Mouse (Mus musculus) forebrain, embryonic 12.5 days (tissue): ENCODE data around the gene Mrpl45. TPM values are rescaled to one million over a fixed set of nuclear protein-coding genes. Genes with fewer than 3 reads are reported as not detected.
"Not testable (repeated sequence)": the region's sequence is repeated elsewhere in the genome, so short reads cannot be mapped to it uniquely, and the experiment has no call there.

Experiments
- ATAC-seq: fragments of 200-750 bp; cut with Nextera tagmentation; 2 replicates; pipeline ENCODE4 v1.8.0; 2017; ENCODE audit warnings: moderate TSS enrichment; ENCODE audit not compliant: low FRiP score
- H3K27ac ChIP-seq: fragments of 300-500 bp; sonication (generic); 2 replicates; pipeline ENCODE4 v1.5.1; 2016; ENCODE audit warnings: mild to moderate bottlenecking
- H3K27me3 ChIP-seq: fragments of 300-500 bp; sonication (generic); 2 replicates; pipeline ENCODE4 v1.6.1; 2016; ENCODE audit warnings: mild to moderate bottlenecking
- H3K36me3 ChIP-seq: fragments of 300-500 bp; sonication (generic); replicated peaks from 2 replicates; pipeline ENCODE4 v1.6.1; 2016; ENCODE audit warnings: mild to moderate bottlenecking
- H3K4me1 ChIP-seq: fragments of 300-500 bp; sonication (generic); 2 replicates; pipeline ENCODE4 v1.6.1; 2016
- H3K4me2 ChIP-seq: fragments of 300-500 bp; sonication (generic); 2 replicates; pipeline ENCODE4 v1.6.1; 2016; ENCODE audit warnings: mild to moderate bottlenecking, moderate library complexity
- H3K4me3 ChIP-seq: fragments of 300-500 bp; sonication (generic); replicated peaks from 2 replicates; pipeline ENCODE4 v1.5.1; 2016; ENCODE audit warnings: mild to moderate bottlenecking
- H3K9ac ChIP-seq: fragments of 300-500 bp; sonication (generic); 2 replicates; pipeline ENCODE4 v1.6.1; 2016; ENCODE audit warnings: mild to moderate bottlenecking
- H3K9me3 ChIP-seq: fragments of 300-500 bp; sonication (generic); 2 replicates; pipeline ENCODE4 v1.6.1; 2016
- WGBS: fragments of 180-500 bp; shearing (Covaris S2); methylation state at CpG from one replicate; pipeline ENCODE4 v1.1.7; 2016; 5-methylcytosine and 5-hydroxymethylcytosine counted together
- polyA plus RNA-seq: library from polyadenylated mRNA; unstranded; fragments of >200 nt; fragmentation: Nextera tagmentation; extraction: Ambion mirVana; gene quantifications from 2 replicates; pipeline ENCODE4 v1.2.1, GENCODE M21; 2016

Gene Mrpl45
- polyA plus RNA-seq, 1 experiment from 2014 or later: 51.3 TPM

DNA sequence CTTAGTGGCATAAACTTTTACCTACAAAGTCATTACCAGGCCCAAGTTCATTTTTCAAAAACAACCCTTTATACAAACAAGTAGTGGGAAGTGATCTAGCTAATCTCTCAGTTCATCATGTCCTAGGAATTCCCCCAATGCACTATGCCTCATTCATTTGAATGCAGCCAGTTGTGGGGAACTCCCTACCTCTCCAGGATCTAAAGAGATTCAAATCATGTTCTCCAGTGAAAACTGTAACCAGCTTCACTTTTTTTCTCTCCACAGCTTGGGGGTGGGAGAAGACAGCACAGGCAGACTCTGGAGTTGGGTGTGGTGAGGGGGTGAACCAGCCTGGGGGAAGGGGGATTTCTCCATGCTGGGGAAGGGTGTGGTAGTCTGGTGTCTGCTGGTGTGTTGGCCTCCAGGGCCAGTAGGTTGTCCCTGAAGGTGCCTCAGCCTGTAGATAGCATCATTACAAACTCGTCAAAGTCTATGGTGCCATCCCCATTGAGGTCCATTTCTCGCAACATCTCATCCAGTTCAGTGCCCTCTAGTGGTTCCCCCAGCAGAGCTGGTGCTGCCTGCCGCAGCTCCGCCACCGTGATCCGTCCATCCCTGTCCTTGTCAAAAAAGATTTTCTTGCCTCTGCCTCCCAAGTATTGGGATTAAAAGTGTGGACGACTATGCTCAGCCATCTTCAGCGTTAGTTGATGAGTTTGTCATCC is 6.5 kb downstream of the Mrpl45 start:
- WGBS: 83% methylated on average over 8 of the region's 8 CpGs
- ATAC-seq, H3K27ac ChIP-seq, H3K4me1 ChIP-seq, H3K27me3 ChIP-seq, H3K4me2 ChIP-seq, H3K9me3 ChIP-seq, H3K4me3 ChIP-seq, H3K9ac ChIP-seq: not testable (repeated sequence)
- H3K36me3 ChIP-seq: peaks cover 42% of the 10 kb centered on the region

DNA sequence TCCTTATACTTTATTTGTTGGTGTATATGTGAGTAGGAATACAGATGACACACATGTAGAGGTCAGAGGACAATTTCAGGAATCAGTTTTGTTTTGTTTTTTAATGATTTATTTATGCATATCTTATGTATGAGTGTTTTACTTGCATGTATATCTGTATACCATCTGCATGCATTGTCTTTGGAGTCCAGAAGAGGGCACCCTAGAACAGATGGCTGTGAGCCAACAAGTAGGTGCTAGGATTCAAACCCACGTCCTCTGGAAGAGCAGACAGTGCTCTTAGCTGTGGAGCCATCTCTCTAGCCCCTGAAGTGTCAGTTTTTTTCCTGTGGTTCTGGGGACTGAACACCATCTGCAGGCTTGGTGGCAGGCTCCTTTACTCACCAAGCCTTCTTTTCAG is 9.7 kb downstream of the Mrpl45 start:
- Histone ChIP-seq H3K4me2 (no peak overlapping the region), H3K4me1 (no peaks in the 10 kb centered on the region), H3K4me3 (no peak overlapping the region), H3K27me3 (no peaks in the 10 kb centered on the region), H3K9me3 (no peaks in the 10 kb centered on the region), H3K27ac (no peak overlapping the region), H3K36me3 (peaks cover 72% of the 10 kb centered on the region), H3K9ac (no peak overlapping the region)
- 57% methylated on average over 1 of the region's 1 CpGs for WGBS
- no peak for ATAC-seq

GRCm38 (mm10) chr11:97328148-97328547 is 12.6 kb downstream of the Mrpl45 start:
- no peak overlapping the region for H3K9ac ChIP-seq
- 26% methylated on average over 9 of the region's 9 CpGs for WGBS
- H3K9me3 ChIP-seq: no peaks in the 10 kb centered on the region
- H3K4me2 ChIP-seq: no peak overlapping the region
- no peaks in the 10 kb centered on the region for H3K4me1 ChIP-seq
- no peak for ATAC-seq
- H3K36me3 ChIP-seq: peaks cover 71% of the 10 kb centered on the region
- H3K27me3 ChIP-seq: no peaks in the 10 kb centered on the region
- no peak overlapping the region for H3K27ac ChIP-seq
- H3K4me3 ChIP-seq: no peak overlapping the region

DNA sequence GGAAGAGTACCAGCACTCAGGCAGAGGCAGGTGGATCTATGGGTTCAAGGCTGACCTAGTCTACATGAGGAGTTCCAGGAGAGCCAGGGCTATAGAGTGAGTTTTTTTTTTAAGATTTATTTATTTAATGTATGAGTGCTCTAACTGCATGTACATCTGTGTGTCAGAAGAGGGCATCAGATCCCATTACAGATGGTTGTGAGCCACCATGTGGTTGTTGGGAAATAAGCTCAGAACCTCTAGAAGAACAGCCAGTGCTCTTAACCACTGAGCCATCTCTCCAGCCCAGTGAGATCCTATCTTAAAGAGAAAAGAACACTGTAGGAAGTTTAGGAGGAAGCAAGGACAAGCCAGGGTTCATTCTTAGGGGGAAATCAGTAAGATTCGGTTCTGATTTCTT is 14.8 kb downstream of the Mrpl45 start:
- H3K27me3 ChIP-seq: no peaks in the 10 kb centered on the region
- 100% methylated on average over 1 of the region's 1 CpGs for WGBS
- H3K27ac ChIP-seq: no peak overlapping the region
- H3K4me3 ChIP-seq: no peak overlapping the region
- H3K9ac ChIP-seq: no peak overlapping the region
- no peak for ATAC-seq
- H3K4me2 ChIP-seq: no peak overlapping the region
- no peaks in the 10 kb centered on the region for H3K9me3 ChIP-seq
- H3K36me3 ChIP-seq: peaks cover 54% of the 10 kb centered on the region
- H3K4me1 ChIP-seq: no peaks in the 10 kb centered on the region

DNA sequence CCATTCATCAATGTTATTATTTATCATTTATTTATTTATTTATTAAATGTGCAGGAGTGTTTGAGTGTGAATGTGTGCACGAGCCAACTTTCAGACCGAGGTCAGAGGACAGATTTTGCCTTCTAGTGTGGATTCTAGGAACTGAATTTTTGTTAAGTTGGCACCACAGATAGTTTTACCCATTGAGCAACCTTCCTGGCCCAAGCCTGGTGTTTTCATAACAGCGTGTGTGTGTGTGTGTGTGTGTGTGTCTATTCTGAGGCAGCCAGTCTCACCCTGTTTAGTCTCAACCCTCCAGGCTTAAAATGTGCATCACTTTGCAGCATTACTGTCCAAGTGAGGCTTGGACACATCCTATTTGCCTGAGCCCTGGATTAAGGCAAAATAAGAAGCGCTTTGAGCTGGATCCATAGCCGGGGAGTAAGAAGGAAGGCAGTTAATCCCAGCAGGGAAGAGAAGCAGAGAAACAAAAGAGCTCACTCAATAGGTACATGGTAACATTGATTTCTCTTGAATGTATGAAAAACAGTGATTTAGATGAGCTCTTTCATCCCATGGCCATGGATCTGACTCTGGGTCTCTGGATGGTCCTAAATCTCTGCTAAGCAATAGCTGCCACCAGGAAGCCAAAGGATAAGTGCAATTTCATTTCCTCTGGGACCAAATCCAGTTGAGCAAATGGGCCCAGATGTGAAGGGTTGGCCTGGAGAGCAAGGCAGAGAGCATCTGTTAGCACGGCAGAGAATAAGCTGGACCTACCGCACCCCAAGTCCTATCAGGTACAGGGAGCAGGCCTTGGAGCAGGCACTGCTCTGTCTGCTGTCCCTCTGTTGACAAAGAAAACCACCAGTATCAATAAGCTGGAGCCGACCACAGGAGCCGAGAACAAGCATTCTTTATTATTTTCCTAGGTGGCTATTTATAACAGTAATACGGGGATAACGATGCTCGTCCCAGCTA is 16.0 kb downstream of the Mrpl45 start:
- Histone ChIP-seq H3K36me3 (peaks cover 43% of the 10 kb centered on the region), H3K27ac (0 out of 2 replicates have a peak overlapping the region, but pooled peaks have one; percentile 15), H3K9ac (no peak overlapping the region), H3K4me2 (no peak overlapping the region), H3K4me3 (no peak overlapping the region), H3K27me3 (peaks cover 5% of the 10 kb centered on the region; the same call in 1 of the 2 replicates), H3K4me1 (no peaks in the 10 kb centered on the region), H3K9me3 (no peaks in the 10 kb centered on the region)
- ATAC-seq: no peak
- 66% methylated on average over 12 of the region's 12 CpGs for WGBS

- H3K27me3 ChIP-seq: peaks cover 20% of the 10 kb centered on the region
- no peak overlapping the region for H3K9ac ChIP-seq
- H3K27ac ChIP-seq: no peak overlapping the region
- H3K4me3 ChIP-seq: no peak overlapping the region
- WGBS: 62% methylated on average over 9 of the region's 9 CpGs
- no peak overlapping the region for H3K4me2 ChIP-seq
- peaks cover 30% of the 10 kb centered on the region for H3K36me3 ChIP-seq
- no peaks in the 10 kb centered on the region for H3K9me3 ChIP-seq
- no peak for ATAC-seq
- H3K4me1 ChIP-seq: no peaks in the 10 kb centered on the region
These were observed 17.5 kb downstream of the Mrpl45 start for GRCm38 (mm10) chr11:97333044-97333443.

- no peak for ATAC-seq
- Histone ChIP-seq H3K9me3 (no peaks in the 10 kb centered on the region), H3K36me3 (peaks cover 21% of the 10 kb centered on the region), H3K27ac (no peak overlapping the region), H3K4me2 (no peak overlapping the region), H3K4me3 (no peak overlapping the region), H3K4me1 (no peaks in the 10 kb centered on the region; the same call in 1 of the 2 replicates), H3K9ac (no peak overlapping the region), H3K27me3 (peaks cover 27% of the 10 kb centered on the region)
- 70% methylated on average over 1 of the region's 1 CpGs for WGBS
These were observed 18.4 kb downstream of the Mrpl45 start for GRCm38 (mm10) chr11:97333896-97334295.

DNA sequence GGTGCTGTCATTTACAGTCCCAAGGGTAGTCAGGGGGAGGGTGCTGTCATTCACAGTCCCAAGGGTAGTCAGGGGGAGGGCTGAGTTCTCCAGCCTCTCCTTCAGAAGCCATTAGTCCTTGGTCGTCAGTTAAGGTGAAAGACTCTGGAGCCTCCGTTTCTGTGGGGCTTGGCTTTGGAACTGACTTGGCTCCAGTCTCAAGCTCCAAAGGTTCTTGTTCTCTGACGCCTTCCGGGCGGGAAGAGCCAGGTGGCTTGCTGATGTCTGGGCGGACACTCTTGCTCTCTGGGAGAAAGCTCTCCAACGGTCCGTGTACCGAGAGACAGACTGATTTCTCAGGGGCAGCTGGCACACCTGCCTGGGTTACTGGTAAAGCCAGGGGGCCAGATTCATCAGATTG is 18.9 kb downstream of the Mrpl45 start:
- H3K27me3 ChIP-seq: peaks cover 28% of the 10 kb centered on the region
- H3K27ac ChIP-seq: no peak overlapping the region
- no peak overlapping the region for H3K4me3 ChIP-seq
- no peak overlapping the region for H3K4me2 ChIP-seq
- ATAC-seq: no peak
- H3K9me3 ChIP-seq: no peaks in the 10 kb centered on the region
- no peak overlapping the region for H3K9ac ChIP-seq
- H3K4me1 ChIP-seq: no peaks in the 10 kb centered on the region; the same call in 1 of the 2 replicates
- 84% methylated on average over 9 of the region's 9 CpGs for WGBS
- H3K36me3 ChIP-seq: peaks cover 16% of the 10 kb centered on the region

GRCm38 (mm10) chr11:97336238-97336637 is 20.7 kb downstream of the Mrpl45 start:
- no peak for ATAC-seq
- no peaks in the 10 kb centered on the region for H3K9me3 ChIP-seq
- H3K4me3 ChIP-seq: no peak overlapping the region
- H3K4me1 ChIP-seq: no peaks in the 10 kb centered on the region; the same call in 1 of the 2 replicates
- H3K27me3 ChIP-seq: peaks cover 29% of the 10 kb centered on the region
- H3K36me3 ChIP-seq: 0 out of 2 replicates have a peak, but pooled peaks cover 3% of the 10 kb centered on the region
- no peak overlapping the region for H3K27ac ChIP-seq
- WGBS: 58% methylated on average over 6 of the region's 6 CpGs
- H3K4me2 ChIP-seq: no peak overlapping the region
- H3K9ac ChIP-seq: no peak overlapping the region

DNA sequence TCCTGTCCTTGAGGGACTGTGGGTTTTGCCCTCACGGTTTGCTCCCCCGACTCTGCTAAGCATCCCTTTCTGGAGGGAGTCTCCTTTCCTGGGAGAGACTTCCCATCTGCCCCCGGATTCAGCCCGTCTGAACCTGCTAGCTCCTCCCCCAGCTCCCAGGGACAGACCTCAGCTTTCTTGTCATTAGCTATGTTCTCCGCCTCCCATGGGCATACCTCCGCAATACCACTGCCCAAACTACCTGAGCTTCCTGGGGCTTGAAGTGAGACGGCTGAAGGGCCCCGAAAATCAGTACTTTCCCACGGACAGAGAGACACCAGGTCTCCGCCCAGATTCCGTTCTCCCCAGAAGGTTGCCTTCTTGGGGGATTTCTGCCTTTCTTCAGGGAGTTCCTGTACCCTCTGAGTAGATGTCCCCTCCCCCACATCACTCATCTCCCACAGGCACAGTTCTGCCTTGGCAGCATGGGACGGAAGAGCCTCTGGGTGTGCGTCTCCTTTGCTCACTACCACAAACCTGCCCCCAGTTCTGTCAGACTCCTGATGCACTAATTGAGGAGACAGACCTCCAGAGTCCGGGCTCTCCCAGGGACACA is 21.3 kb downstream of the Mrpl45 start:
- no peak overlapping the region for H3K4me2 ChIP-seq

DNA sequence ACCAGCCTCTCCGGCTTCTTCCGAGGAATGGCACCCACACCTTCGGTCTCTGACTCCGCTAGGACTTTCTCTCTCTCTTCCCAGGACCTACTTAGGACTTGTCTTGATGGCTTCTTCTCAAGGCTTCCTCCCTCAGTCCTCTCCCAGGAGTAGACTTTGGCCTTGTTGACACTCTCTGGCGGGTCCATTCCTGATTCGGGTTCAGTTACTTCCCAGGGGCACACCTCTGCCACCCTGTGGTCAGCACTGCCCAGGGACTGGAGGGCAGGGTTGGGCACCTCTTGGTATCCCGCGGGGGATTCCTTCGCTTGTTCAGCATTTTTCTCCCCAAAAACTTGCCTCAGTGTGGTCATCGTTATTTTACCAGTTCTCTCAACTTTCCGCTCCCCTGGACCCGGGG is 21.8 kb downstream of the Mrpl45 start:
- no peaks in the 10 kb centered on the region for H3K9me3 ChIP-seq
- H3K27ac ChIP-seq: no peak overlapping the region
- H3K27me3 ChIP-seq: peaks cover 31% of the 10 kb centered on the region
- H3K4me3 ChIP-seq: no peak overlapping the region
- no peak for ATAC-seq
- WGBS: 85% methylated on average over 12 of the region's 12 CpGs
- 0 out of 2 replicates have a peak, but pooled peaks cover 3% of the 10 kb centered on the region for H3K36me3 ChIP-seq
- H3K4me1 ChIP-seq: no peaks in the 10 kb centered on the region; the same call in 1 of the 2 replicates
- H3K4me2 ChIP-seq: no peak overlapping the region
- H3K9ac ChIP-seq: no peak overlapping the region

More for the DNA sequence above, 21.3 kb downstream of the Mrpl45 start:
- 0 out of 2 replicates have a peak, but pooled peaks cover 3% of the 10 kb centered on the region for H3K36me3 ChIP-seq
- 72% methylated on average over 14 of the region's 14 CpGs for WGBS
- ATAC-seq: no peak
- H3K27me3 ChIP-seq: peaks cover 31% of the 10 kb centered on the region
- no peak overlapping the region for H3K27ac ChIP-seq
- no peaks in the 10 kb centered on the region; the same call in 1 of the 2 replicates for H3K4me1 ChIP-seq
- H3K9me3 ChIP-seq: no peaks in the 10 kb centered on the region
- H3K4me3 ChIP-seq: no peak overlapping the region
- H3K9ac ChIP-seq: no peak overlapping the region
